30 mouse cellular contexts compared by ENCODE assay signal in genomic region chr16:42265185-42265584, GRCm38 (mm10).
DNase-seq lines count a peak whose midpoint lies in the region; ATAC-seq and TF ChIP-seq lines count a peak whose summit lies in the region.
"Had no signal": no experiment of that assay in that cellular context is flagged by ENCODE, and none has a peak within 500 bp of the region (broad histone marks: within the 10 kb centered on the region; RNA-seq: fewer than 3 reads in every experiment).

No protein-coding gene starts in this region.

- peak; percentile 49 for DNase-seq in liver, adult 2 months (ENCODE audit: extremely low read depth, low read depth, low spot score)
- peak; percentile 46 for DNase-seq in 416B (ENCODE audit: low read depth)
- no peak for DNase-seq in layer of hippocampus, postnatal 10 days (ENCODE audit: low spot score in 2 of 2)
- DNase-seq in gastrocnemius, postnatal 25 days: no peak
- no peak for DNase-seq in gastrocnemius, postnatal 4 days (ENCODE audit: low spot score in 2 of 2)
- DNase-seq: adrenal gland, postnatal 10 days; adrenal gland, postnatal 36 days; cerebellum, adult 18-20 months; cerebellum, adult 9-11 months; cerebellum, postnatal 25 days; embryo, embryonic 11 days; gastrocnemius, postnatal 10 days; heart, postnatal 10 days; heart, postnatal 36 days had no signal

- no peak for ATAC-seq in liver, embryonic 12.5 days
- peak; percentile 82 for ATAC-seq in common myeloid progenitor, adult 5-6 weeks (replicated peaks; ENCODE audit: low read depth, poor library complexity, severe bottlenecking)
- ATAC-seq in megakaryocyte, adult 5-6 weeks (ENCODE audit: poor library complexity, severe bottlenecking): peak; percentile 54
- ATAC-seq: activated CD4-positive, CD25-positive, alpha-beta regulatory T cell, adult 4 months; CD4-positive, CD25-positive, alpha-beta regulatory T cell, adult 4 months; forebrain, embryonic 15.5 days; hindbrain, postnatal 0 days; inflammation-experienced regulatory T-cells, adult 6 months; intestine, embryonic 16.5 days had no signal

- H3K4me3 ChIP-seq in liver, adult 2 months (ENCODE audit: insufficient read depth, low read depth, low read length): no peak overlapping the region
- no peak overlapping the region for H3K4me3 ChIP-seq in liver, embryonic 12.5 days
- H3K4me3 ChIP-seq: embryonic facial prominence, embryonic 10.5 days; embryonic facial prominence, embryonic 13.5 days; erythroblast, embryonic 14.5 days; forebrain, embryonic 12.5 days; forebrain, embryonic 15.5 days; heart, embryonic 12.5 days; heart, embryonic 15.5 days had no signal

- no peaks in the 10 kb centered on the region for H3K9me3 ChIP-seq in liver, embryonic 12.5 days (replicated peaks)
- H3K9me3 ChIP-seq: embryonic facial prominence, embryonic 10.5 days; embryonic facial prominence, embryonic 13.5 days; forebrain, embryonic 12.5 days; forebrain, embryonic 15.5 days; heart, embryonic 12.5 days; heart, embryonic 15.5 days had no signal

- H3K27ac ChIP-seq in liver, adult 2 months (replicated peaks; ENCODE audit: insufficient read depth, low read depth, low read length): no peak overlapping the region
- no peak overlapping the region for H3K27ac ChIP-seq in liver, embryonic 12.5 days
- H3K27ac ChIP-seq: embryonic facial prominence, embryonic 10.5 days; embryonic facial prominence, embryonic 13.5 days; forebrain, embryonic 12.5 days; forebrain, embryonic 15.5 days; heart, embryonic 15.5 days; hindbrain, embryonic 14.5 days; hindbrain, postnatal 0 days had no signal

- no peak for TF ChIP-seq CTCF in liver, adult 2 months (IDR thresholded peaks at IDR 0.05; ENCODE audit: low read depth, low read length)

- no peak for TF ChIP-seq POLR2A in liver, adult 2 months (IDR thresholded peaks at IDR 0.05; ENCODE audit: extremely low read depth, insufficient read depth, low read length)

- H3K79me2 ChIP-seq in liver, adult 2 months (ENCODE audit: control insufficient read depth, insufficient read depth, low read length): no peaks in the 10 kb centered on the region

- H3K27me3 ChIP-seq in liver, adult 2 months (ENCODE audit: control insufficient read depth, insufficient read depth, low read length): no peaks in the 10 kb centered on the region
- no peaks in the 10 kb centered on the region for H3K27me3 ChIP-seq in liver, embryonic 12.5 days (replicated peaks)
- H3K27me3 ChIP-seq: embryonic facial prominence, embryonic 13.5 days; forebrain, embryonic 12.5 days; forebrain, embryonic 15.5 days; heart, embryonic 12.5 days; heart, embryonic 15.5 days had no signal

- no peaks in the 10 kb centered on the region for H3K36me3 ChIP-seq in liver, adult 2 months (ENCODE audit: control insufficient read depth, insufficient read depth, low read length)
- no peaks in the 10 kb centered on the region for H3K36me3 ChIP-seq in liver, embryonic 12.5 days
- H3K36me3 ChIP-seq: embryonic facial prominence, embryonic 10.5 days; embryonic facial prominence, embryonic 13.5 days; forebrain, embryonic 12.5 days; forebrain, embryonic 15.5 days; heart, embryonic 12.5 days; heart, embryonic 15.5 days had no signal

- H3K4me1 ChIP-seq in liver, adult 2 months (ENCODE audit: control insufficient read depth, insufficient read depth, low read length): peaks cover 4% of the 10 kb centered on the region
- H3K4me1 ChIP-seq in liver, embryonic 12.5 days: no peaks in the 10 kb centered on the region
- H3K4me1 ChIP-seq: heart, embryonic 12.5 days; heart, embryonic 15.5 days had no signal

- H3K9ac ChIP-seq in liver, adult 2 months (ENCODE audit: low read depth, low read length): no peak overlapping the region
- H3K9ac ChIP-seq in liver, embryonic 12.5 days: no peak overlapping the region
- H3K9ac ChIP-seq: embryonic facial prominence, embryonic 13.5 days; forebrain, embryonic 12.5 days; forebrain, embryonic 15.5 days; heart, embryonic 12.5 days; heart, embryonic 15.5 days; hindbrain, embryonic 14.5 days had no signal

- 15% methylated on average over 3 of the region's 3 CpGs for WGBS in liver, adult 2 months
- WGBS in liver, embryonic 12.5 days (ENCODE audit: insufficient replicate concordance): 22% methylated on average over 3 of the region's 3 CpGs

- H3K4me2 ChIP-seq in liver, embryonic 12.5 days: no peak overlapping the region
- H3K4me2 ChIP-seq: embryonic facial prominence, embryonic 13.5 days; forebrain, embryonic 12.5 days; forebrain, embryonic 15.5 days; heart, embryonic 12.5 days; heart, embryonic 15.5 days; hindbrain, embryonic 14.5 days had no signal

Comparison
In these comparisons a context has a peak if more than half of its experiments do, and no peak if none do; other contexts are left out.
1. DNase-seq: peak in liver, adult 2 months (single experiment) and 416B (single experiment); none in layer of hippocampus, postnatal 10 days (0 of 2), gastrocnemius, postnatal 25 days (single experiment) and gastrocnemius, postnatal 4 days (0 of 2).